Mouse (Mus musculus): ENCODE results near the gene Tgfbrap1.
A peak's percentile ranks its signal among the peaks of the same experiment; 100 is the strongest.

- TF ChIP-seq POLR2A (IDR thresholded peaks at IDR 0.05; ENCODE audit: borderline replicate concordance, insufficient read depth, low read length), result no peak
- TF ChIP-seq CTCF (IDR thresholded peaks at IDR 0.05; ENCODE audit: borderline replicate concordance, insufficient read depth, low read depth, low read length), result peak; percentile 71
These were observed 14.4 kb upstream of the Tgfbrap1 start for GRCm38 (mm10) chr1:43112882-43113281.
